Mouse (Mus musculus) urinary bladder, postnatal 0 days (tissue): Measurements from ENCODE around the gene F13b. TPM values are rescaled to one million over a fixed set of nuclear protein-coding genes. Genes with fewer than 3 reads are reported as not detected.

Source experiments
- polyA plus RNA-seq: library from polyadenylated mRNA; unstranded; fragments of >200 nt; fragmentation: Nextera tagmentation; extraction: Ambion mirVana; gene quantifications from 2 replicates; pipeline ENCODE4 v1.2.1, GENCODE M21; 2015

F13b gene
- 0.10 TPM in 1 of 2 replicates, not detected in the other for polyA plus RNA-seq

GRCm38 (mm10) chr1:139501258-139501752, at the start of gene F13b:
TSS of gene F13b (plus strand) at chr1:139501702.

GRCm38 (mm10) chr1:139454340-139455225, 46.9 kb upstream of the F13b start, which contains the start of gene Aspm:
TSS of gene Aspm (plus strand) at chr1:139454772.

GRCm38 (mm10) chr1:139560024-139560423, 58.5 kb downstream of the F13b start, which contains the start of gene Cfhr1:
TSS of gene Cfhr1 (minus strand) at chr1:139560272.

Other genes with a start within 250 kb of the F13b start
- gene Crb1, start 124.6 kb upstream of the F13b start, polyA plus RNA-seq = not detected in 2 replicates
- 3.8 and 5.2 TPM in 2 replicates for gene Zbtb41, start 79.4 kb upstream of the F13b start, polyA plus RNA-seq
- gene Aspm, start 46.9 kb upstream of the F13b start, polyA plus RNA-seq = 2.1 and 2.9 TPM in 2 replicates
- gene Cfhr1, start 58.6 kb downstream of the F13b start, polyA plus RNA-seq = 0.12 TPM in 1 of 2 replicates, not detected in the other